Mouse (Mus musculus) fat pad, adult 2 months (tissue): Measurements from ENCODE around the gene Orm2.
"Not testable (repeated sequence)": the region's sequence is repeated elsewhere in the genome, so short reads cannot be mapped to it uniquely, and the experiment has no call there.

ENCODE experiments used
- DNase-seq: peaks from one replicate; pipeline ENCODE4 v3.0.0-alpha.2; 2011; ENCODE audit warnings: low read depth, low spot score; ENCODE audit errors: extremely low read depth

Orm2 gene

GRCm38 (mm10) chr4:63362150-63362549 lies at the start of gene Orm2:
Gene Orm2, plus strand, starts transcription at chr4:63362449.
- DNase-seq = no peak

DNA sequence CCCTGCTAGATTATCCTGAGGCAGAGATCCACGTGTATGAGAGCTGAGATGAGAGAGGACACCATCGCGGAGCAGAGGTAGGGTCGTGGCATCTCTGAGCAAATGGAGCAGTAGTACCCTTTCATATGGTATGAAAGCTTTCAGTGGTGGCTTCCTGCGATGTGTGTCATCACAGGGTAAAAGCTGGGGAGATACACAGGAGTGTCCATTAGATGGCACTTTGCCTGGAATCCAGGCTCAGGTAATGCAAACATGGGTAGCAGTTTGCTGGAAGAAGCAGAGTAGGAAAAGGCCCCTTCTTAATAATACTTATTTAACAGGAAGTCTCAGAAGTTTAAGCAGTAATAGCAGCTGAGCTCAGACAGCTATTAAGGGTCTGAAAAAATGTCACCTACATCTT lies 48.2 kb upstream of the Orm2 start:
- DNase-seq = no peak

DNA sequence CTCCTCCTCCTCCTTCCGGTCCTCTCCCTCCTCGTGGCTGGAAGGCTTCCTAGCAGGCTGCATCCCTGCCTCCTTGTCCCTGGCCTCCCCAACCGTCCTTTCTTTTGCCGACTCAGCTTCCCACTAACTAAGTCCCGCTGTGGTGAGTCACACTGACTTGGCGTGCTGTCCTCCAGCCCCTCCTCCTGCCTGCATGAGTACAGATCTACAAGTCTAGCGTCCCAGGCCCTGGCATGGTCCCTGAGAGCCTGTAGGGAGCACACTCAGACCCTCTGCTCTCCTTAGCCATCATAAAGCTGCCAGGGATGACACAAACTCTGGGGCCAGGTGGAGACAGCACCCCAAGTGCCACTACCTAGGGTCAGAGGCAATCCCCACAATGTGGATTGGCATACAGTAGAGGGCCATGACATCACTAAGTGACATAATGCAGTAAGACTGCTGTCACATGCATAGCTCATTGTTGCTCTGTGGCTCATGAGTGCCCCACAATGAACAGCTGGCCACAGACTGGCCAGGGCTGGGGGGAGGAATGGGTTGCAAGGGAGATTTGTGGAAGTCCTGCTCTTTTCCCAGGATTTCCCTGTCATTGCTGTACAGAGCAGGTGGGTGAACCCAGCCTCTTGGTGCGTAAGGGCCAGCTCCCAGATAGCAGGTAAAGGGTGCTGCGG lies 46.0 kb upstream of the Orm2 start:
- DNase-seq = no peak

GRCm38 (mm10) chr4:63319566-63319965 lies 42.7 kb upstream of the Orm2 start:
- not testable (repeated sequence) for DNase-seq

DNA sequence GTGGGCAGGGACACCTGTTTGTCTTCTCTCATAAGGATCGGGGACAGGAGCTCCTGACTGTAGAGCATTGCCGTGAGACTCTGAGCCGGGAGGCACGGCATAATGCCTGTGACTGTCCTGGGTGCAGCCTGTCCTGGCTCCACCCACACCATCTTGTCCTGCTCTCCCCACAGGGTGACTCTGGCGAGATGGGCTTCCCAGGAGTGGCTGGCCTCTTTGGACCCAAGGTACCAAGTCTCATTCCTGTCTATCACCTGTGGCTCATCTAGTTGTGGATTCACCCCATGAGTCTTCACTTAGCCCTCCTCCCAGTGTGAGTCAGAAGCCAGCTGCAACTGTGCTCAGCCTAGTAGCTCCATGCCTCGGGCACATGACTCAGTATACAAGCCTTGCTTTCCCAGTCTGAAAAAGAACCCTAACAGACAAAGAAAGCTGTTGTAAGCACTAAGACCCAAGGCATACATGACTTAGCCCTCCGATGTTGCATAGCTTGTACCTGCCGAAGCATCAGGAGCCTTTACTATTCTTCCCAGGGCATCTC lies 38.9 kb upstream of the Orm2 start:
- no peak for DNase-seq

- DNase-seq = no peak
These were observed 28.8 kb upstream of the Orm2 start for GRCm38 (mm10) chr4:63333403-63333802.

- no peak for DNase-seq
These were observed 23.7 kb upstream of the Orm2 start for GRCm38 (mm10) chr4:63338414-63339076.

DNA sequence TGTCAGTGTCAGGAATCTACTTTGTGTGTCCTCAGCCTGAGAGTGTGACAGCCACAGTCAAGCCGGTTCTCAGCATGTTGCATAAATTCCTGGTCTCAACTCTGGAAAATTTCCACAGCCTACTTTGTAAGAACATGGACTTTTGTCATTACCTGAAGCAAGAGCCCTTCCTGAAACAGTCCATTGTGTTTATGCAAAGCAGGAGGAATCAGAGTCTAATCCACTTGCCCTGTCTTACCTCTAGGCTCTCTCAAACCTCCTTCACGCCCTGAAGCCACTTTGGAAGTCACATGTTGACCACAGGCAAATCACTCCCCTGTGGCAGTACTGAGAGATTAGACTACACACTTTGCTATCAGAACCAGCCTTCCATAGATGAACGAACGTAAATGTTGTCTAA lies 19.8 kb upstream of the Orm2 start:
- peak; percentile 84 for DNase-seq

GRCm38 (mm10) chr4:63343608-63344007 lies 18.6 kb upstream of the Orm2 start:
- DNase-seq = no peak

DNA sequence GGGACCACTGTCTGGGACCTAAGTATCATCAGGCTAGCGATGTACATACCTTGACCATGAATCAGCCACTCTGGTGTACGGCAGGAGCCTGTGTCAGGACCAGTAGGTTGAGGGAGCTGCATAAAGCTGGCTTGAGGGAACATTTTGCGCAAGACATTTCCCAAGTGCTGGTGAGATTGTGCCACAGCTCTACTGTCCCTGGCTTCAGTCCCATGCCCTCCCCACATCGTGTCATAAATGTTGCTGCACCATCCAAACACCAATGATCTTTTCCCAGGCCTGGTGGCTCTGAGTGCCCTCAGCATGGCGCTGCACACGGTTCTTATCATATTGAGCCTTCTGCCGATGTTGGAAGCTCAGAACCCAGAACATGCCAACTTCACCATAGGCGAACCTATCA lies 18.0 kb upstream of the Orm2 start, which contains the start of gene Orm1:
Gene Orm1 (plus strand): TSS at position 266 of the 400 bp plus-strand sequence.
- peak; percentile 93 for DNase-seq

DNA sequence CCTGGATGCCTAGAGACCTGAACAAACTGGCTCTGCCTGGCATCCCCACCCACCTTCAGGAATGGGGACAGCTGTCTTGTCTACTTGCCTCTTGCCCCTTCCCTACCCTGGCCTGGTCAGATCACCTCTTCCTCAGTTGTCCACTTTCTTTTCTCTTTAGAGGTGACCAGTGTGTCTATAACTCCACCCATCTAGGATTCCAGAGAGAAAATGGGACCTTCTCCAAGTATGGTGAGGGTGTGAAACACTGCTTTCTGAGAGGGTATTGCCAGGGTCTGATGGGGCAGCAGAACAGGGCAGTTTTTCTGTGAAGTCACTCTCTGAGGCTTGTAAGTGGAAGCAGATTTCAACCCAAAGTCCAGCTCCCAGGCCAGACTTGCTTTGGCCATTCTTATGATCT lies 17.0 kb upstream of the Orm2 start:
- DNase-seq = no peak

DNA sequence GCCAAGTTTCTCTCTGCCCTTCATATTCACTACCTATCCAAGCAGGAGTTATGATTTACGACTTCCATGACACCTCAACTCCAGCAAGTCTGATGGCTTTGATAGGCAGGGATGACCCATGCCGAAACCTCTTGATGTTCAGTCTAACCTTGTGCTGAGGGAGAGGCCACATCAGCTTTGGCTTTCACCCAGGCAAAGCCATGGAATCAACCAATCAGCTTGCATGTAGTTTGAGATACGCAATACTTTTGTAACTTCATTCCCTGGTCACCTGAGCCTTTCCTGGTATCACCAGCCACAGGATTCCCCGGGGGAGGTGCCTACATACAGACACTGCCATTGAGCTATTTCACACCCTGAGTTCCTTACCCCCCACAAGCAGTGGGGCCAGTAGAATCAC lies 15.6 kb upstream of the Orm2 start:
- DNase-seq = no peak

- DNase-seq = no peak
These were observed 13.7 kb upstream of the Orm2 start for GRCm38 (mm10) chr4:63348524-63348923.

GRCm38 (mm10) chr4:63355877-63356665 lies 6.2 kb upstream of the Orm2 start, which contains the start of gene Orm3:
Gene Orm3, plus strand, starts transcription at chr4:63356162.
- DNase-seq = no peak

- no peak for DNase-seq
These were observed 5.2 kb upstream of the Orm2 start for GRCm38 (mm10) chr4:63356981-63357570.

GRCm38 (mm10) chr4:63359861-63360260 lies 2.4 kb upstream of the Orm2 start:
- no peak for DNase-seq

DNA sequence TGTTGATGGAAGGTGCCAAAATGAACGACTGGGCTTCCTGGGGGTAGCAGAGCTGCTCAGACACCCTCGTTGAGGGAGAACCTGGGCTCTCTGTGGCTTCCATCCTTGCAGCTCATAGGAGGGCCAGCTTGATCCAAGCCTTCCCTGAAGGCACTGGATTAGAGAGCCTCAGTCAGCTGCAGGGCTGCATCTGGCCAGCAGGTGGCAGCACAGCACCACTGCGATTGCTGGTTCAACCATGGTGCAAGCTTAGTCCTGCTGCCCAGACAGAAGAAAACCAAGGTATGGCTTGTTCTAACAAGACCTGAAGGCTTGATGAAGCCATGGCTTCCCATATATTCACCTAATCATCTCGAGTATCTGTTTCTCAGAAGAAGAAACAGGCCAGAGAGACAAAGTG lies 6.3 kb downstream of the Orm2 start:
- no peak for DNase-seq

DNA sequence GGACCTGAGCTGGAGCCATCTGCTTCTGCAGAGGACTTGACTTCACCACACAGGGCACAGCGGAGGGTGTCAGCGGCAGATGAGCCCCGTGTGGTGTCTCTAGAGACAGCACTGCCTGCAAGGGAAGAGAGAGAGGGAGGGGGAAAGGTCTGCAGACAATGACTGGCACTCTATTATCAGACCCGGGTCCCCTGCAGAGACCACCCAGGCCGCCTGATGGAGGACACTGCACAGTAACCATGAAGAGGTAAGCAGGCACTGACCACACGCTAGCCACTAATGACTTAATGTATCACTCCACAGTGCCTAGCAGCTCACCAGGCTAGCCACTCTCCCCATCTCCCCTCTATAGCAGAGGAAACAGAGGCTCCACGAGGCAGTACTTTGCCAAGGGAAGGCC lies 8.6 kb downstream of the Orm2 start:
- DNase-seq = no peak

GRCm38 (mm10) chr4:63371890-63372289 lies 9.6 kb downstream of the Orm2 start:
- no peak for DNase-seq

- DNase-seq = no peak
These were observed 11.2 kb downstream of the Orm2 start for GRCm38 (mm10) chr4:63373404-63373803.

DNA sequence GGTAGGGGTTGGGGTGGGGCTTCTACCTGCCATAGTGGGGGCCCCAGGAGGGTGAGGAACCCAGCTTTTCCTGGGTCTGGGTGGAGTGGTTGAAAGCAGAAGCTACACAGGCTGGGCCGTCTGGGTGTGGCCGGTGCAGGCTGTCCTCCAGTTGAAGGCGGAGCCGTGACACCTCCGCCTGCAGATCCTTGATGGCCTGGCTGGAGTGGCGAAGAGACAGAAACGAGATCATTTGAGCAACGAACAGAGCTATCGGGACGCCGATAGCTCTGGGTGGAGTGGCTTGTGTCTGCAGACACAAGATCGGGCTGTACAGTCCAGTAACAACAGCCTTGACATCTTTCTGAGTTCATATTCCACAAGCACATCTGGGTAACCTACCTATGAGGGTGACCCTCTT lies 12.1 kb downstream of the Orm2 start:
- DNase-seq = no peak
